Mouse (Mus musculus) 416B (cell line): Measurements from ENCODE around the gene Slc34a3.

ENCODE experiments used
- DNase-seq: peaks from one replicate; pipeline ENCODE4 v3.0.0; 2011; ENCODE audit warnings: low read depth

Gene Slc34a3

GRCm38 (mm10) chr2:25252331-25252730, 18.2 kb upstream of the Slc34a3 start:
- DNase-seq, result peak; percentile 55

DNA sequence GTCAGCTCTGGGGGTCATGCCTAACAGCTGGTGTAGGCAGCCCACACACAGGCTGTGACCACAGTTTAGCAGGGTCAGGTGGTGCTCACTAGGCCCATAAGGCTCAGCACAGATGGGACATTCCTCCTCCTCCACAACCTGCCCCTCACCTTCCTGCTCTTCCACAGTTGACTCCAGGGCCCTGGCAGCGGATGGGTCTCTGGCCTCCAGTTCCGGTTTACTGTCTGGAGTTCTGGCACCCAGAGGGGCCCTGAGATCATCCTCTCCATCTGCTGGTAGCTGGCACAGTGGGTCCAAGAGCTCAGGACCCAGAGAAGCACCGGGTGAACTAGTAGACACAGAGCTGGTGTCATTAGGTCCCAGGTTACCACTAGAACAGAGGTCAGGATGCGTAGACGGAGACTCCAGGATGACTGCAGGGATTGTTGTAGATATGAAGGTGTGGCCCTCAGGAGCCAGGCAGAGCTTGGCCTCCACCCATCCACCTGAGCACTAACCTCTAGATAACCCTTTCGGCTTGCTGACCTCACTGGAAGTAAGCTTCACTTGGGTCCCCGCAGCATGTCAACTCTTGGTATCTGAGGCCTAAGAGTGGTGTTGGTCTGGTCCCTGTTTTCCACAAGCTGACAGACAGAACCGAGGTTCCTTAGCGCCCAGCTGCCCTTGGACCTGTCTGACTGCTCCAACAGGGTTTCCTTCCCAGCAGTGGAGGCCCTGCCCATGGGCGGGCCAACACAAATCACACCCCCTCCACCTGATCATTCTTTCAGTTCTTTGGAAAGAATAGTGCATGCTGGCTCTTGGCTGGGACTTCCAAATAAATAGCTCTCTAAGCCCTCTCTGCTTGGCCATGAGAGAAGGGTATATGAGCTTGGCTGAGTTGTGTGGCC, 12.3 kb upstream of the Slc34a3 start, which contains the start of gene AL732309.1:
Gene AL732309.1 (minus strand): TSS at position 681 of the 890 bp plus-strand sequence.
- no peak for DNase-seq

GRCm38 (mm10) chr2:25244144-25244543, 10.0 kb upstream of the Slc34a3 start:
- DNase-seq, result no peak

DNA sequence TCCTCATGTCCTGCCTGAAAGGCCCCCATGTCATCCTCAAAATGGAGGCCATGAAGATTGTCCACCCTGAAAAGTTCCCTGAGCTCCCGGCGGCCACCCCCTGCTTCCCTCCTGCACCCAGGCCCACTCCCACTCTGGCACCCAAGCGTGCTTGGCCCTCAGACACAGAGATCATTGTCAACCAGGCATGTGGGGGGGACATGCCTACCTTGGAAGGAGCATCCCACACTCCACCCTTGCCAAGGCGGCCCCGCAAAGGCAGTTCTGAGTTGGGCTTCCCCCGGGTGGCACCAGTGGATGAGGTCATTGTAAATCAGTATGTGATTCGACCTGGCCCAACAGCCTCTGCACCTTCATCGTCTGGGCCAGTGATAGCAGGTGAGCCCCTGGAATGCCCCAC, 9.2 kb upstream of the Slc34a3 start:
- DNase-seq, result no peak

DNA sequence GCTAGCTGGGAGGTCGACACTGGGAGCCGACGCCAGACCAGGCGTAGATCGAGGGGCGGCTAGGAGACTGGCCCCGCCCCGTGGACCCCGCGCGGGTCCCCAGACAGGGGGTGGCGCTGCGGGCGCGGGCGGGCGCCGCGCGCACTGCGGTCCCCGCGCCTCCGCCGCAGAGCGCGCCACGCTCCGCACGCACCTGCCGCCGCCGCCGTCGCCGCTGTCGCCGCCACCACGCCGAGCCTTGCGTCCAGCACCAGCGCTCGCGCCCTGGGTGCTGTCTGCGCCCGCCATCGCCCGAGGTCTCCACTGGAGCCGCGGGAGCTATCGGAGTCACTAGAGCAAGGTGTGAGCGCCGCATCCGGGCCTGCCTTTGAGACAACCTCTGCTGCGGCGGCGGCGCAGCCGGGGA, 7.9 kb upstream of the Slc34a3 start, which contains the start of the genes Rnf208 and Cysrt1:
Gene Rnf208 (plus strand): TSS at position 155 of the 406 bp plus-strand sequence.
Gene Cysrt1 (minus strand): TSS at position 352 of the 406 bp plus-strand sequence.
- no peak for DNase-seq

DNA sequence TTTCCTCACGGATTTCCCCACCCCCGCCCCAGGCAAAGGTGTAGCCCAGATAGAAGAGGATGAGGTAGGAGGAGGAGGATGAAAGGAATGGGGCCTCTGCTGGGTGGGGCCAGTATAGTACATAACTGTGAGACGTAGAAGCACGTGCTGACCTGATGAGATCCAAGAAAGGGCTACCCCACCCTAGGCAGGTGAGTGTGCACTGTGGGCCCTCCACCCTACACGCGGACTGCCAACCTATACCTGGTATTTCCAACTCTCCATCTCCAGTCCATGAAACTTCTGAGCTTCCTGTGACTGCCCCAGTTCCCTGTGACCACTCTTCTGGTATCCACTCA, 7.2 kb upstream of the Slc34a3 start:
- DNase-seq, result no peak

GRCm38 (mm10) chr2:25240723-25241437, 6.7 kb upstream of the Slc34a3 start:
- no peak for DNase-seq

DNA sequence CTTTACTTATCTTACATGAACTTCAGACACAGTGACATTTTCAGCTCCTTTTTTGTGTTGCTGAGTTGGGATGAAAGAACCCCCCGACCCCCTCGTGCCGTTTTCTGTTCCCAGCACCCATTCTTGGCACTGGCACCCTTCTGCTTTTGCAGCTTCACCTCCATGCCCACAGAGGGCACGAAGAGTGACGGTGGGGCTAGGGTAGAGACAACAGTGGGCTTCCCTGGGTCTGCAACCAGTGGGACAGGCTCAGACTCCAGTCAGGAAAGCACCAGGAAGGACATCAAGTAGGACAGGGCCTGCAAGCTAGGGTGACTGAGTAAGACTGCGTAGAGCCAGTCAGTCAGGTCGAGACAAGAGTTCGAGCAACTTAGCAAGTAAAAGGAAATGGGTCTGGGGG, 6.1 kb upstream of the Slc34a3 start:
- no peak for DNase-seq

- no peak for DNase-seq
Measured at GRCm38 (mm10) chr2:25239766-25240165, 5.6 kb upstream of the Slc34a3 start.

GRCm38 (mm10) chr2:25238106-25238505, 3.9 kb upstream of the Slc34a3 start:
- DNase-seq, result no peak

GRCm38 (mm10) chr2:25237522-25237921, 3.4 kb upstream of the Slc34a3 start:
- DNase-seq, result no peak

DNA sequence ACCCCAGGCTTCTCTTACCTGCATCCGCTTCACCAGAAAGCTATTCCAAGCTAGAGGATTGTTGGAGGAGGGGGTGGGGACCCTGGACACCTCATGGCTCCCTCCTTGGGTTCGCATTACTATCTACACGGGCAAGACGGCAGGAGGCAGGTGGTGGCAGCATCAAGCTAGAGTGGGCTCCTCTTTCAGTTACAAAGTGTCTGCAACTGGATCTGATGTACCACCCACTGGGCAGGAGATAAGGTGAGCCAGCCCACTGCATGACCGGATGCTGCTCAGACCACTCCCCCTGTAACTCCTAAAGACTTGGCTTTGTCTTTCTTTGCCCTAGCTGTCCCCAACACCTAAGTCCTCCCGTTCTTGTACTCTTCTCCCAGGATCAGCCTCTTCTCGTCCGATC, 2.5 kb upstream of the Slc34a3 start, which contains the start of gene Rnf224:
Gene Rnf224 (minus strand): TSS at position 174 of the 400 bp plus-strand sequence.
- no peak for DNase-seq

GRCm38 (mm10) chr2:25234551-25235220, 522 bp upstream of the Slc34a3 start:
- DNase-seq, result no peak

DNA sequence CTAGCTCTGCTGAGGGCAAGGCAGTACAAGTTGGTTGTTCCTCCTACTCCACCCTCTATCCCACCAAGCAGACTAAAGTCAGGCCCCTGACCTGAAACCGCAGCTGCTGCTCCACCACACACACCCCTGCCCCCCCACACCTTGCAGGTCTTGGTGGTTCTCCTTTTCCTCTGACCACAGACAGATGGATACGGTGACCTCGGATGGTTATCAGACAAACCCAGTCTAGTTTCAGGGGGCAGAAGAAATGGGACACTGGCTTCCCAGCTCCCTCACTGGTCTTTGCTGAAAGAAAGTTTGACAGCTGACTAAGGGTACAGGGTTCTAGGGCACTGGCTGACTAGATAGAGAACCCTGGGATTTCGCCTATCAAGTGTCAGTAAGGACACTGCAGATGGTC, 743 bp downstream of the Slc34a3 start:
- DNase-seq, result peak; percentile 85

- DNase-seq, result no peak
Measured at GRCm38 (mm10) chr2:25231038-25231437, 3.1 kb downstream of the Slc34a3 start.

DNA sequence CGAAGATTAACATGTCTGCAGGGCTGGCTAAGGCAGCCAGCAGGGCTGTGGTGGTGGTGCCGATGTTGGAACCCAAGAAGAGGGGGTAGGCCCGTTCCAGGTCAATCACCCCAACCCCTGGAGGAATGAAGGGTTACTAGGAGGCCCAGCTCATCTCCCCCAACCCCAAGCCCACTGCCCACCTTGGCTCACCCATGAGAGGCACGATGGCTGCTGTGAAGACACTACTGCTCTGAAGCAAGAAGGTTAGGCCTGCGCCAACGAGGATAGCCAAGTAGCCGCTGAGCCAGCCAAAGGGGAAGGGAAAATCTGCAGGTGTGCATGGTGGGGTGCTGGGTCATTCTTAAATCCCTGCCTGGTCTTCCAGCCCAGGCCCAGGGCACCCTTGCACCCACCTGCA, 3.6 kb downstream of the Slc34a3 start:
- no peak for DNase-seq

DNA sequence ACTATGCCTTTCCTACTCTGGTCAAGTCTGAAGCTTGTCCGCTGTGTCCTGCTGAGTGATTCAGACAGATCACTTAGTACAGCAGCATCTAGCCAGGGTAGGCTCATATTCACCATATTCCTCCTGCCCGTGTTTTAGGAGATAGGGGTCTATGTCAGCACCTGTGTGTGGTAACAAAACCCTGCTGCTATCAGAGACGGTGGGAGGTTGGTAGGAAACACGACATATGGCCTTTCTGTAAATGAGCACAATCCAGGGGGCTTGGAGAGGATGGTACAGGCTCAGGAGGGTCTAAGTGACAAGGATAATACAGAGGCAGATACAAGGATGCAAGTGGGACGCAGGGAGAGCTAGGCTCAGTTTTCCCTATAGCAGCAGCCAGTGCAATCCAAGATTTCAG, 4.6 kb downstream of the Slc34a3 start:
- no peak for DNase-seq

DNA sequence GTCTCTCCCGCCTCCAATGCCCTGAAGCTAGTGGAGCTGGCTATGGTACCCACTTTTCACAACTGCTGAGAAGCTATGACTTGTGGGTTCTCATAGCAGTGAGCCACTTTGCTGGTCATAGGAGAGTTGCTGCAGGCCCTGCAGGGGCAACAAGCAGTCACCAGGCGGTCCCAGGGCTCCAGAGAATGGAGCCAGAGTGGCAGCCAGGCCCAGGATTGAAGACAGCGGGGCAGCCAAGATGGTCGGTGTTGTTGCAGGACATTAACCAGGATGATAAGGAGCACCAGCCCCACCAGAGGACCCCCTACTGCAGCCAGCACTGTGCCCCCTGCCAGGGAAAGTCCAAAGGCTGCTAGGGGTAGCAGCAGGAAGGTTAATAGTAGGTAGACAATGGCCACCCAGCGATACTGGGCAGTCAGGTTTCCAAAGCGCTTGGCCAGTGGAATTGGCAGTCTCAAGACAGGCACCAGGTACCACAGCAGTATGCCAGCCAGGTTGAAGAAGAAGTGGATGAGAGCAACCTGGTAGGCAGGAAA, 5.1 kb downstream of the Slc34a3 start:
- no peak for DNase-seq

- peak; percentile 95 for DNase-seq
Measured at GRCm38 (mm10) chr2:25228431-25228889, 5.7 kb downstream of the Slc34a3 start.

GRCm38 (mm10) chr2:25227406-25227805, 6.8 kb downstream of the Slc34a3 start:
- DNase-seq, result no peak

GRCm38 (mm10) chr2:25226864-25227263, 7.3 kb downstream of the Slc34a3 start:
- DNase-seq, result no peak

DNA sequence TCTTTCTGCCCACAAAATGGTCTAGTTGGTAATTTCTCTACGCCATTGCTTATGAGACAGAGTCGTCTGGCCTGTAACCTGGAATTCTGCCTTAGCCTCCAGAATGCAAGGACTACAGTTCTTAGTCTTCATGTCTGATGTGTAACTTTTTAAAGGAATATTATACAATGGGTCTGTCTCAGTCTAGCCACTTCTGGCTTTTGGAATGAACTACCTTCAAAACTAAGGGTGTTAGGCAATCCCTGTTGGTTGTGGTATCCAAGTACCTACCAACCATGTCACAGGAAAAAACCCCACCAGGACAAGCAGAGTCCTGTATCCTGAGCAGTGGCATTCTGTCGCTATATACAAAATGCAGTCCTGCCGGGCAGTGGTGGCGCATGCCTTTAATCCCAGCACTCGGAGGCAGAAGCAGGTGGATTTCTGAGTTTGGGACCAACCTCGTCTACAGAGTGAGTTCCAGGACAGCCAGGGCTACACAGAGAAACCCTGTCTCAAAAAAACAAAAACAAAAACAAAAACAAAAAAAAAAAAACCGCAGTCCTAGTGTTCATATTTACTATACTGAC, 8.3 kb downstream of the Slc34a3 start:
- no peak for DNase-seq
